ENCODE assay signal across 9 mouse cellular contexts in the genomic region with DNA sequence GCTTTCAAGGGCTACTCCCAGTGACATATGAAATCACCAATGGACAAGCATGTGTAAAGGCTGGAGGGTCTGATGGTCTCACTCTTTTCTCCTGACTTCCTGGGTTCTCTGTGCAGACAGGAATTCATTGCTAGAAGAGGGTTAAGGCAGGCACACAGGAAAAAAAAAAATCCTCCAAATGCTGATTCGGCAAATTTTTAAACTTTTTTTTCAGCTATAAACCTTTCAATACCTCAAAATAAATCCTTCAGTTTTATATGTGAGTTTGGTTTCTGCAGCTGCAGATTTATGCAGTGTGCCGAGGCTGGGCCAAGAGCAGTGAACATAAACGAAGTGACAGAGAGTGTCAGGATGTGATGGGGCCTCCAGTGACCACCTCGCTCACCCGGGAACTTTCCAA.
"Had no signal": no experiment of that assay in that cellular context is flagged by ENCODE, and none has a peak within 500 bp of the region (broad histone marks: within the 10 kb centered on the region; RNA-seq: fewer than 3 reads in every experiment).

No protein-coding gene starts in this region.

- H3K4me2 ChIP-seq: limb, embryonic 15.5 days; liver, embryonic 12.5 days; lung, embryonic 15.5 days; midbrain, embryonic 13.5 days; neural tube, embryonic 12.5 days had no signal

- DNase-seq: kidney, adult 11 months; left cerebral cortex, postnatal 4 days; thymus, adult 18-20 months; thymus, postnatal 14 days had no signal

- H3K9ac ChIP-seq: limb, embryonic 15.5 days; liver, embryonic 12.5 days; lung, embryonic 15.5 days; midbrain, embryonic 13.5 days; neural tube, embryonic 12.5 days had no signal

- H3K9me3 ChIP-seq: limb, embryonic 15.5 days; lung, embryonic 15.5 days; midbrain, embryonic 13.5 days; neural tube, embryonic 12.5 days had no signal

- H3K4me1 ChIP-seq: liver, embryonic 12.5 days; lung, embryonic 15.5 days had no signal

- H3K36me3 ChIP-seq: limb, embryonic 15.5 days; liver, embryonic 12.5 days; lung, embryonic 15.5 days; midbrain, embryonic 13.5 days; neural tube, embryonic 12.5 days had no signal

- H3K27me3 ChIP-seq: limb, embryonic 15.5 days; liver, embryonic 12.5 days; lung, embryonic 15.5 days; midbrain, embryonic 13.5 days; neural tube, embryonic 12.5 days had no signal

- H3K27ac ChIP-seq: limb, embryonic 15.5 days; liver, embryonic 12.5 days; lung, embryonic 15.5 days; midbrain, embryonic 13.5 days; neural tube, embryonic 12.5 days had no signal

- H3K4me3 ChIP-seq: limb, embryonic 15.5 days; liver, embryonic 12.5 days; lung, embryonic 15.5 days; midbrain, embryonic 13.5 days; neural tube, embryonic 12.5 days had no signal

- ATAC-seq: liver, embryonic 12.5 days; midbrain, embryonic 13.5 days had no signal
